Mouse (Mus musculus): ENCODE measurements around the gene Mrpl58. TPM values are rescaled to one million over a fixed set of nuclear protein-coding genes. Genes with fewer than 3 reads are reported as not detected.
A peak's percentile ranks its signal among the peaks of the same experiment; 100 is the strongest.

Gene Mrpl58
- total and polyA plus RNA-seq, 2 experiments from 2014 or later = 107 to 224 TPM

- ATAC-seq (ENCODE audit: insufficient read depth, low read depth) (no peak), DNase-seq (ENCODE audit: low spot score) (no peak)
- H3K4me3 ChIP-seq (ENCODE audit: low read depth, low read length) = no peak overlapping the region
- peaks cover 17% of the 10 kb centered on the region; the same call in 1 of the 2 replicates for H3K27me3 ChIP-seq (ENCODE audit: control insufficient read depth, insufficient read depth, low read length)
- TF ChIP-seq EP300 (IDR thresholded peaks at IDR 0.05; ENCODE audit: low read depth) (no peak), CTCF (IDR thresholded peaks at IDR 0.05; ENCODE audit: low read depth) (no peak)
- no peaks in the 10 kb centered on the region for H3K36me3 ChIP-seq (replicated peaks; ENCODE audit: control insufficient read depth, insufficient read depth, low read length)
- H3K9me3 ChIP-seq (replicated peaks; ENCODE audit: control insufficient read depth, low read length) = no peaks in the 10 kb centered on the region
- no peak overlapping the region for H3K4me2 ChIP-seq (ENCODE audit: low read depth, low read length)
- no peak overlapping the region for H3K9ac ChIP-seq (replicated peaks; ENCODE audit: low read depth, low read length)
- H3K27ac ChIP-seq (ENCODE audit: low read depth) = no peak overlapping the region
- 49% methylated on average over 8 of the region's 8 CpGs for WGBS
- H3K4me1 ChIP-seq (ENCODE audit: control insufficient read depth, insufficient read depth) = peaks cover 26% of the 10 kb centered on the region
Measured at GRCm38 (mm10) chr11:115371354-115371753, 32.2 kb upstream of the Mrpl58 start.

GRCm38 (mm10) chr11:115372015-115372414, 31.5 kb upstream of the Mrpl58 start:
- Histone ChIP-seq H3K27me3 (ENCODE audit: control insufficient read depth, insufficient read depth, low read length) (peaks cover 12% of the 10 kb centered on the region; the same call in 1 of the 2 replicates), H3K36me3 (replicated peaks; ENCODE audit: control insufficient read depth, insufficient read depth, low read length) (no peaks in the 10 kb centered on the region), H3K9ac (replicated peaks; ENCODE audit: low read depth, low read length) (no peak overlapping the region), H3K4me1 (ENCODE audit: control insufficient read depth, insufficient read depth) (peaks cover 19% of the 10 kb centered on the region), H3K9me3 (replicated peaks; ENCODE audit: control insufficient read depth, low read length) (no peaks in the 10 kb centered on the region), H3K27ac (ENCODE audit: low read depth) (no peak overlapping the region), H3K4me2 (ENCODE audit: low read depth, low read length) (no peak overlapping the region), H3K4me3 (ENCODE audit: low read depth, low read length) (no peak overlapping the region)
- ATAC-seq (ENCODE audit: insufficient read depth, low read depth) (no peak), DNase-seq (ENCODE audit: low spot score) (no peak)
- no peak for TF ChIP-seq EP300 (IDR thresholded peaks at IDR 0.05; ENCODE audit: low read depth)
- no peak for TF ChIP-seq CTCF (IDR thresholded peaks at IDR 0.05; ENCODE audit: low read depth)
- 79% methylated on average over 1 of the region's 1 CpGs for WGBS

- DNase-seq (ENCODE audit: low spot score) = no peak
- TF ChIP-seq EP300 (IDR thresholded peaks at IDR 0.05; ENCODE audit: low read depth) = no peak
- TF ChIP-seq CTCF (IDR thresholded peaks at IDR 0.05; ENCODE audit: low read depth) = no peak
- H3K27me3 ChIP-seq (ENCODE audit: control insufficient read depth, insufficient read depth, low read length) = 0 out of 2 replicates have a peak, but pooled peaks cover 6% of the 10 kb centered on the region
Measured at GRCm38 (mm10) chr11:115372737-115373136, 30.8 kb upstream of the Mrpl58 start.

DNA sequence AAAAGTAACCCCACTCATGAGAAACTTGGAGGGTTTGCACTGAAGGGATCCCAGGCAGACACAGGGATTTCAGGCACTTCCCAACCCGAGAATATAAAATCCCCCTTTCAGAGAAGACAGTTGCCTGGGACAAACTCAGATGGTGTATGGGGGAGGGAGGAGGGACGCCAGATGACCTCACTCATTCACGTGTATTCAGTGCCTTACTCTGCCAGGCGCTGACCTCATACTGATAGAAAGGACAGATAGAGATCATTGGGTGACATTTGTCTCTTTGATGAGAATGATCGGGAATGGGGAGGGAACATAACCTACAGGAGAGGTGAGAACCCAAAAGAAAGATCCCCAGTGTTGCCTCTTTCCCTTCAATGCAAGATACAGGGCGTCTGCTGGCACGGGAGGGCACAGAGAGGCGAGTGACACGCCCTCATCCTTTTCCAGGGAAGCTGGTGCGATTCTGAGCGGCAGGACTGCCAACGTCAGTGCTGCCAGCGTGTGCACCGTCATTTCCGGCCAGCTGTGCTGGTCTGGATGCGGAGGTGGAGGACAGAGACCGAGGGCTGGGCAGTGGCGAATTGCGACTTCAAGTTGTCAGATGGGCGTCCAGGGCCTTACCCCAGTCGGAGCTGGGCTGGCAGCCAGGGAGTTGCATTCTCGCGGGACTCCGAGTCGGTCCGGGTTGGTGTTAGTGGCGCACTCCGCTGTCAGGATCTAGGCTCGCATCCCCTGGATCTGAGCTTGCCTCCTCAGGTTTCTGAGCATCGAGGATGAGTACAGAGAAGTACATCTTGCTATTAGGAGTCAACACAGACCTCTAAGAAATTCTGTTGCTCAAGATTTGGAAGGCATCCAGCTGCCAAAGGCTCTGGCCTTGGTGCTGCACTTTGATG, 29.5 kb upstream of the Mrpl58 start:
- TF ChIP-seq CTCF (IDR thresholded peaks at IDR 0.05; ENCODE audit: low read depth) = no peak
- ATAC-seq (ENCODE audit: insufficient read depth, low read depth) = peak; percentile 80
- H3K27me3 ChIP-seq (ENCODE audit: control insufficient read depth, insufficient read depth, low read length) = 0 out of 2 replicates have a peak, but pooled peaks cover 6% of the 10 kb centered on the region

More at GRCm38 (mm10) chr11:115372737-115373136, 30.8 kb upstream of the Mrpl58 start:
- H3K4me1 ChIP-seq (ENCODE audit: control insufficient read depth, insufficient read depth) = peaks cover 12% of the 10 kb centered on the region; the same call in 1 of the 2 replicates
- 40% methylated on average over 2 of the region's 2 CpGs for WGBS
- H3K36me3 ChIP-seq (replicated peaks; ENCODE audit: control insufficient read depth, insufficient read depth, low read length) = no peaks in the 10 kb centered on the region
- H3K4me2 ChIP-seq (ENCODE audit: low read depth, low read length) = no peak overlapping the region
- H3K4me3 ChIP-seq (ENCODE audit: low read depth, low read length) = no peak overlapping the region
- H3K9ac ChIP-seq (replicated peaks; ENCODE audit: low read depth, low read length) = no peak overlapping the region
- ATAC-seq (ENCODE audit: insufficient read depth, low read depth) = no peak
- no peaks in the 10 kb centered on the region for H3K9me3 ChIP-seq (replicated peaks; ENCODE audit: control insufficient read depth, low read length)
- H3K27ac ChIP-seq (ENCODE audit: low read depth) = no peak overlapping the region

GRCm38 (mm10) chr11:115374695-115375425, 28.7 kb upstream of the Mrpl58 start:
- Histone ChIP-seq H3K9ac (replicated peaks; ENCODE audit: low read depth, low read length) (no peak overlapping the region), H3K27ac (ENCODE audit: low read depth) (no peak overlapping the region), H3K36me3 (replicated peaks; ENCODE audit: control insufficient read depth, insufficient read depth, low read length) (no peaks in the 10 kb centered on the region), H3K9me3 (replicated peaks; ENCODE audit: control insufficient read depth, low read length) (no peaks in the 10 kb centered on the region; the same call in 1 of the 2 replicates), H3K4me3 (ENCODE audit: low read depth, low read length) (peak overlapping the region; percentile 28; the same call in 1 of the 2 replicates), H3K4me1 (ENCODE audit: control insufficient read depth, insufficient read depth) (peaks cover 12% of the 10 kb centered on the region; the same call in 1 of the 2 replicates), H3K4me2 (ENCODE audit: low read depth, low read length) (peak overlapping the region; percentile 61), H3K27me3 (ENCODE audit: control insufficient read depth, insufficient read depth, low read length) (0 out of 2 replicates have a peak, but pooled peaks cover under 1% of the 10 kb centered on the region)
- TF ChIP-seq EP300 (IDR thresholded peaks at IDR 0.05; ENCODE audit: low read depth) (no peak), CTCF (IDR thresholded peaks at IDR 0.05; ENCODE audit: low read depth) (no peak)
- DNase-seq (ENCODE audit: low spot score) (no peak), ATAC-seq (ENCODE audit: insufficient read depth, low read depth) (peak; percentile 28; the same call in 1 of the 2 replicates)
- WGBS = 40% methylated on average over 12 of the region's 12 CpGs

More for the DNA sequence above, 29.5 kb upstream of the Mrpl58 start:
- Histone ChIP-seq H3K4me2 (ENCODE audit: low read depth, low read length) (peak overlapping the region; percentile 61), H3K9ac (replicated peaks; ENCODE audit: low read depth, low read length) (no peak overlapping the region), H3K9me3 (replicated peaks; ENCODE audit: control insufficient read depth, low read length) (no peaks in the 10 kb centered on the region; the same call in 1 of the 2 replicates), H3K36me3 (replicated peaks; ENCODE audit: control insufficient read depth, insufficient read depth, low read length) (no peaks in the 10 kb centered on the region), H3K27ac (ENCODE audit: low read depth) (peak overlapping the region; percentile 3; the same call in 1 of the 2 replicates), H3K4me3 (ENCODE audit: low read depth, low read length) (peak overlapping the region; percentile 28), H3K4me1 (ENCODE audit: control insufficient read depth, insufficient read depth) (peaks cover 12% of the 10 kb centered on the region; the same call in 1 of the 2 replicates)
- 2% methylated on average over 30 of the region's 30 CpGs for WGBS
- peak; percentile 56 for DNase-seq (ENCODE audit: low spot score)
